Mouse (Mus musculus) embryo, embryonic 11 days (tissue): ENCODE results near the gene Stpg1.

Experiments
- DNase-seq: peaks from one replicate; pipeline ENCODE4 v3.0.0-alpha.2; 2015

Gene Stpg1

DNA sequence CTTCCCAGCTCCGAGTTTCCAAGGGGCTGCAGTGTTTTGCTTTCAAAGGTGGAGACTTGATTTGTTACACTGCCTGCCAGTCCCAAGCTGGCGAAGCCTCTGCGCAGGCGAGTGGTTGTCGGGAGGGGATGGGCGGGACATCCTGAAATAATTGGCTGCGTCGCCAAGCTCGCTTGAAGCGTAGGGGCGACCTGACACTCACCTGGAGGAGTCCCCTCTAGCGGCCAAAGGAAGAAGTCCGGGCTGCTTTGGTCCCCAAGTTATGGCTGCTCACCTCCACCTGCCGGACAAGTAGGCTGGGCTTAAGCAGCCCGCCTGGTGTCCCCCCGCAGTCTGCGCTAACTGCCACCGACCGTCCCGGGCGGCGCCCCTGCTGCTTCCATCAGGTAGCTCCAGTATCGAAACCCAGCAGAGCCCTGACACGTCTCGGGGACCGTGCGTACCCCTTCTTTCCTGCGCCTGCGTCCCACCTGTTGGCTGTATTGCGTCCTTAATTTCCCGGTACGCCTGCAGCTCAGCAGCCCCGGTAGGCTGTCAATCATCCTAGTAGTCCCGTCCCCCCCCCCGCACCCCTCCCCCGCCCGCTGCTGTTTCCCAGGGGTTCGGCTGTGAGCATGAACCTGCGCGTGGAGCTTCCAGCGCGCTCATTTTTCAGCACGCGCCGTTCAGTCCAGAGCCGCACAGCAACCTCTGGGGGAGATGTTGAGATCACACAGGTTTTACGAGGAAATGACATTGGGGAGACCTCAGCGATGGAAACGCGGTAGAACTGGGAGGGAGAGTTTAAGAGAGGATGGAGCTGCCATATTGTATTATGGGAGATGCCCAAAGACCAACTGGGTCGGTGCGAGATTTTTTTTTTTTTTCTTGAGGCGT is at the start of gene Stpg1, which contains the start of gene Nipal3:
Gene Stpg1, plus strand, starts transcription at position 270 of the 876 bp plus-strand sequence.
Gene Nipal3, minus strand, starts transcription at position 518 of the 876 bp plus-strand sequence.
- peak; percentile 95 for DNase-seq

DNA sequence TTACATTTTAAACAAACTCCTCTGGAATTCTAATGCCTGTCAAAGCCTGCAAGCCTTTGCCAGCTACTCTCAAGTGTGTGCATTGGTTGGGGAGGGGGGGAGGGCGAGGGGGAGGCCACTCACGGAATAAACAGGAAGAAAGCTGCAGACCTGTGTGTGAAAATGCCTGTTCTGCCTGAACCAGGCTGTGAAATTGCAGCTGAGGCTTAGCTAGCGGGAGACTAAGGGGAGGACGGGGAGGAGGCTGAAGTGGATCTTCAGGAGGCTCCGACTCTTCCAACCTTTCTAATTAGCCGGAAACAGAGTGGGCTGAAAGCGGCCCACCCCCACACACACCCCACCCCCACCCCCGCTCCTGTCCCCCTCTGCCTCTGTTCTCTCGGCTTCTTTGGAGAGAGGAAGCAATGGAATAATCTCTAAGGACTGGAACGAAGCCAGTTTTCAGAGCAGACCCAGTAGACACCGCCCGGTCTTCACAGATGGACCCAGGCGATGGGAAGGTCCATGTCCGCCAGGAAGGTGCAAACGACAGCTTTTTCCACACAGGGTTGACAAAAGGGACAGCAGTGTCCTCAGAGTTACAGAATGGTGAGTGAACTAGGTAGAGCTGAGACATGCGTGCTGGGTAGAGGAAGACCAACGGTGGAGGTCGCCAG is 43.1 kb upstream of the Stpg1 start:
- DNase-seq, result no peak

GRCm38 (mm10) chr4:135453164-135453563 is 41.4 kb upstream of the Stpg1 start:
- no peak for DNase-seq

- DNase-seq, result no peak
Measured at GRCm38 (mm10) chr4:135453572-135453971, 41.0 kb upstream of the Stpg1 start.

GRCm38 (mm10) chr4:135463406-135463805 is 31.2 kb upstream of the Stpg1 start:
- no peak for DNase-seq

GRCm38 (mm10) chr4:135477851-135478250 is 16.7 kb upstream of the Stpg1 start:
- DNase-seq, result no peak

DNA sequence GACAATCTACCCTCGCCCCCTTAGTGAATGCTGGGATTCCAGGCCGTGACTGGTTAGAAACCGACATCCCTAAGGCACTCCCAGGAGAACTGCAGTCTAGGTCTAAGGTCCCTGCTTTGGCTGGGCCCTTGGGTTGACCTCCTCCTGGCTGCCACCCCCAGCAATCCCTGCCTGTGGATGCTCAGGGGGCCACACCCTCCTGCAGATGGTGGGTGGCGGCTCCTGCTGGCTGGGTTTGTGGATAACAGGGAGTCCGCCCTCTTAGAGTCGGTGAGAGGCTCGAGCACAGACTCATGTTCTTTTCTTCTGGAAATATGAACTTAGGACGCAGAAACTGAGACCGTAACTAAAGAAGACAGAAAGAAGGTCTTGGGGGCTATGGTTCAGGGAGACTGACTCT is 14.2 kb upstream of the Stpg1 start:
- no peak for DNase-seq

DNA sequence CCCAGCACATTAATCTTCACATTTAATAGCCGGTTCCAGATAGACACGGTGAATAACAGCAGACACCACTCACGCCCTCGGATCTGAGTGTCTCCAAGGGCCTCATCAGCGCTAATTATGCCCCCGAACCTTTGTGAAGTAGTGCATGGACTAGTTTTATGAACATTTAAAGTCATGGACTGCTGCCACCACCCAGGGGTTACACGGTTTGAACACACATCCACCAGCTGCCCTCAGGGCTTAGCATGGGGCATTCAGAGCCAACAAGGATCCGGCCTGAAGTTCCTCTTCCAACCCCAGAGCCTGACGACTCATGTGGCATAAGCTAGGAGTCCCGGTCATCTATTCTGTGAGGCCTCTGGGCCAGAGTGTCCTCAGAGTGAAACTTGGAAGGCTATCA is 9.5 kb upstream of the Stpg1 start:
- no peak for DNase-seq

GRCm38 (mm10) chr4:135486352-135486751 is 8.2 kb upstream of the Stpg1 start:
- DNase-seq, result no peak

GRCm38 (mm10) chr4:135489256-135489655 is 5.3 kb upstream of the Stpg1 start:
- no peak for DNase-seq

DNA sequence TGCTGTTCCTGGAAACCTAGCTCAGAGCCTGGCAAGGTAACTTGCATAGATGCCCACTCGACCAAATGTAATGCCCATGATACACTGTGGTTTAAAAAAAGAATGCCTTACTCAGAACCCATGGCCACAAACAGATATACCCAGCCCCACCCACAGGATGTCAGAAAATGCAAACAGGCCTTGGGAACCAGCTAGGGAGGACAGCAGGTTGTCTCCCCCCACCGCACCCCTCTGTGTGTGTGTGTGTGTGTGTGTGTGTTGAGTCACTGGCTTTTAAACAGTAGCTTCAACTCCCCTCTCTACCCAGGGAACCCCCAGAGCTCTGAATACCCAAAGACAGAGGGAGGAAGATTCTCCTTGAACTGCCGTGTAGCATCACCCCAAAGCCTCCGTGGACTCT is 1.3 kb upstream of the Stpg1 start:
- no peak for DNase-seq

DNA sequence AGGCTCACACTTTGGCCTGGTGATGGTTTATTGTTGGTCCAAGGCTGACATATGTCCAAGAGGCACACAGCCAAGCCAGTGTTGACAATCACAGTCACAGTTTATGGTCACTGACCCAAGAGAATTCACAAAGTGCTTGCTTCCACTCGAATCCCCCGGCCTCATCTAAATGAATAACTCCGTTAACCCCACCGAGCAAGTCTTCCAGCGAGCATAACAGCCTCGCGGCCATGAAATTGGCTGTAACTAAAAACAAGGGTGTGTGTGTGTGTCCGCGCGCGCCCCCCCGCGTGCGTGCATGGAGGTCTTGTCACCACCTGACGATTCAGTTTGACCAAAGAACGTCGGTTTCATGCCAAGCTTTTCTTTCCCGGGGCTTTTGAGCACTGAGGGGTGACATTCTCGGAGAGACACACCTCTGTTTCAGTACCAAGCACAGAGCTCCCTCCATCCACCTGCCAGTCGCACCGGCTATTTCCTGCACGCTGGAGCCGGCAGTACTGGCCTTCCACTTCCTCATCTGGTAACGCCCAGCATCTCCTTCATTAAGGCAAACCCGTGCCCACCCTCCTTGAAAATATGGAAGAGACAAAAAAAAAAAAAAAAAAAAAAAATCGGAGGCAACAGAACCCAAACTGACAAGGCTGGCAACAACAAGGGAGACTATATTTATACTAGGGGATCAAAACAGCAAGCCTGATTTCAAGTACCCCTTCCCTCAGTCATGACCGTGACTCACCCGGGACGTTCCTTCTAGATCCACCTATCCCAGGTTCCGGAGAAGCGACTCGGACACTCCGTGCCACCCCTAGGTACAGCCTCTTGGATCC is 684 bp upstream of the Stpg1 start:
- DNase-seq, result peak; percentile 53

- no peak for DNase-seq
Measured at GRCm38 (mm10) chr4:135495397-135495791, 804 bp downstream of the Stpg1 start.

DNA sequence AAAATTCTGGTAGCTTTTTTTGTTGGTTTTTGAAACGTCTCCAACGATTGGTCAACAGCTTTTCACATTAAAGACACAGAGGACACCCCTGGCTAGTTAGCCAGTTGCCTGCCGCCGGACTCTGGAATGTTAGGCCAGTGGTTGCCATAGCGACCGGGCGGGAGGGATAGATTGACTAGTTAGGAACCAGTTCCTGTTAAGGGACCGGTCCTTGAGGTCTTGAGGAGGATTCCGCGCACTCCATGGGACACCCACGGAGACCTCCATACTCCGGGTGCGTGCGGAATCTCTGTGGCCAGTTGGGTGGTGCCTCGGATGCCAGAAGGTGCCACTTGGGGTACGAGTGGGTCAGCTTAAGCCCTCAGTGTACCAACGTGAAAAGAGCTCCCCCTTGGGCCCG is 1.2 kb downstream of the Stpg1 start:
- peak; percentile 81 for DNase-seq

DNA sequence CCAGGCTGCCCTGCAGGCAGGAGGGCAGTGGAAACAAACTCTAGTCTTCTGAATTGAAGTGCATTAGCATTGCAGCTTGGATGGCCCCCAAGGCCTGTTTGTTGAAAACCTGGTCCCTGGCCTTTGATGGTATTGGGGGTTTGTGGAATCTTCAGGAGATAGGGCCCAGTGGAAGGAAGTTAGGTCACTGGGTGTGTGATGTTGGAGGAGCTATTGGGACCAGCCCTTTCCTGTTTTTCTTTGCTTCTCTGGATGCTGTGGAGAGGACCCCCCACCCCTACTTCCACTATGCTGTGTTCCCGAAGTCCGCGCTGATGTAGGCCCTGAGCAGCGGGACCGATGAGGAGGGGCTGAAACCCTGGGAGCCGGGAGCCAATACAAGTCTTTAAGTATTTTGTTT is 3.5 kb downstream of the Stpg1 start:
- no peak for DNase-seq

GRCm38 (mm10) chr4:135499831-135500230 is 5.2 kb downstream of the Stpg1 start:
- DNase-seq, result no peak

DNA sequence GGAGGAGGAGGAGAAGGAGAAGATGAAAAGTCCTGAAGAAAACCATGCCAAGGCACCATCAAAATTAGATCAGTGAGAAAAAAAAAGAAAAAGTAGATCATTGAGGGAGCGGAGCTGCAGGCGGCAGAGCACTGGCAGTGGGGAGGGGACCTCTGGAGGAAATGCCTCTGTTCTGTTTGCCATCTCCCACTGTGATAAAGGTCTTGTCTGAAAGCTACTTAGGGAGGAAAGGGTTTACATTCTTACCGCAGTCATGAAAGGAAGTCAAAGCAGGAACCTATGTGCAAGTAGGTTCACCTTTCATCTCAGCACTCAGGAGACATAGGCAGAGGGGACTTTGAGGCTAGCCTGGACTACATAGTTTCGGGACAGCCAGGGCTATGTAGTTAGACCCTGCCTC is 7.0 kb downstream of the Stpg1 start:
- no peak for DNase-seq

- no peak for DNase-seq
Measured at GRCm38 (mm10) chr4:135505794-135506193, 11.2 kb downstream of the Stpg1 start.

DNA sequence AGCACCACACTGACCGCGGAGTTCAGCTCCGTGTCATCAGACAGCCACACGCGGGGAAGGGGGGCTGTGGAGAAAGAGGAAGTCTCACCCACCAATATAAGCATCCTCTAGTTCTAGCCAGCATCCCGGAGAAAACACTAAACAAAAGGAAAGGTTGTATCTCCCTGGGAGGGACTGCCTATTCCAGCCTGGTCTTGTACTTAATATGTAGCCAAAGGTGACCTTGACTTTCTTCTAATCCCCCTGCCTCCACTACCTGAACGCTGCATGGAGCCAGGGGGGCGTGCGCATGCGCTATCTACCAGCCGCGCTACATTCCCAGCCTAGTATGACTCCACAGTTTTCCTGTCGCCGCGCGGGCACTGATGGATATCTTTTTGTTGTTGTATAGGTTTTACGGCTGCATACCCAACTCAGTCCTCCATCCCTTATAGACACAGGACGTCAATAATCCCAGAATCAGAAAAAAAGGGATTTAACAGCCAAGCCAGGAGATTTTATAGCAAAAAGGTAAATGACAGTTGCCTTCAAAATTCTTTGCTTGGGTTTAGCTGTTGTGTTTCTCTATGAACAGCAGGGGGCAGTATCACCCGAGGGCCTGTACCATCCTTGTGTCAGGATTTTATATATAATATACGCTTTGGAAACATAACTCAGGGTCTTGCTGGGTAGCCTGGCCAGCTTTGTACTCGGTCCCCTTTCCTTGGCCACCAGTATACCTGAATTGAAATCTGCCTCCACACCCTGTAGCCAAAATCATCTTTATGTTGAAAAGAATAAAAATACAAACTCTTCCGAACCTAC is 13.2 kb downstream of the Stpg1 start:
- DNase-seq, result peak; percentile 79

- peak; percentile 88 for DNase-seq
Measured at GRCm38 (mm10) chr4:135508419-135509039, 13.9 kb downstream of the Stpg1 start.

GRCm38 (mm10) chr4:135509515-135509914 is 14.9 kb downstream of the Stpg1 start:
- no peak for DNase-seq

DNA sequence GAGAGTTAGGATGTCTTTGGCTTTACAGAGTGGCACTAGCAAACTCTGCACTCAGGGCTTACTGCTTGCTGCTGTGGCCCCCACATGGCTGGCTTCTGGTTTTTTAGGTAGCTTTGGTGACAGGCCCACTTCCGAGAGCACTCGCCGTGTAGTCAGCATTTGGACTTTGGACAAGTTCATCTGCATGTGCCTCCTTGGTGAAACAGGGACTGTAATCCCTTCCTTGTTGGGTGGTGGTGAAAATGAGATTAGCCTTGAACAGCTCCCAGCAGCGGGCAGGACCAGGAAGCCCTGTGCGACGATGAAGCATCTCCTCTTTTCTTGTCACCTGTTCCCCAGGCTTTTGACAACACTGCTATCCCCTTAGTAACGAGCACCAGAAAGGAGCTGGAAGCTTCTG is 19.3 kb downstream of the Stpg1 start:
- no peak for DNase-seq
